Mouse (Mus musculus): ENCODE data around the gene Olfr1368.
"Not testable (repeated sequence)": the region's sequence is repeated elsewhere in the genome, so short reads cannot be mapped to it uniquely, and the experiment has no call there.

Gene Olfr1368

DNA sequence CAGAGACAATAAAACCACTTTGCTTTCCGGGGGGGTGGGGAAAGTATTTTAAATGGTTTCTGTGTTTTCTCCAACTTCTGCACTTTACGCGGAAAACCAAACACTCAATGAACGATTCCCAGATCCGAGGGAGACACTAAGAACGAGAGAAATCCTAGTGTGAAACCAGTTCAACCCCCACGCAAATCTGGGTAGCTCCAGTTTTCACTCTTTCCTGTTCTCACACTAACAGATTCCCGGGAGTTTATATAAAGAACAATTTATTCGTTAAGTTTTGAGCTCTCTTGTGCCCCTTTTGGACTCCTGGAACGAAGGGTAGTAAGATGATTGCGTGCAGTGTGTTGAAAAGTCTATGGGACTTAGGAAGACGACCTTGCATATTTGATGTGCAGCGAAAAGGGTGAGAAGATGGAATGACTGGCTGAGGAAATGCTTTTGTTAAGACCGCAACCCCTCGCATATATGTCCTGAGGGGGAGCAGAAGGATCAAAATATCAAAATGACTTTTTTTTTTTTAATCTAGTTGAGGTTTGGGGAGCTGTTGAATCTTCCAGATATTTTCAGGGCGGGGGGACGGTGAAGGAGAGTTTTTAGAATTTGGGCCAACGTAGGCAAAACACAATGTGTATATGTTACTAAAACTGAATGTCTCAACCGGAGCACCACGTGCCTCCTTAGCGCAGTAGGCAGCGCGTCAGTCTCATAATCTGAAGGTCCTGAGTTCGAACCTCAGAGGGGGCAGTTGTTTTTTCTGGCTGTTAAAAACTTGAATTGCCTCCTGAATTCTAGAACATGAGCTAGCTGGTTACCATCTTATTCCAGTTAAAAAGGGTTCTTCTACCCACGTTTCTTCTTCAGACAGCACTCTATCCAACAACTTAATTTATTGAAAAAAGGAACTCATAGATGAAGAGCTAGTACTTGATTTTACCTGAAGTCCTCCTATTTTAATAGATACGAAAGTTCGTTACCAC, 21.6 kb upstream of the Olfr1368 start:
- peak; percentile 81 to 87 for DNase-seq

- DNase-seq: no peak
These were observed 16.9 kb upstream of the Olfr1368 start for GRCm38 (mm10) chr13:21162591-21162990.

DNA sequence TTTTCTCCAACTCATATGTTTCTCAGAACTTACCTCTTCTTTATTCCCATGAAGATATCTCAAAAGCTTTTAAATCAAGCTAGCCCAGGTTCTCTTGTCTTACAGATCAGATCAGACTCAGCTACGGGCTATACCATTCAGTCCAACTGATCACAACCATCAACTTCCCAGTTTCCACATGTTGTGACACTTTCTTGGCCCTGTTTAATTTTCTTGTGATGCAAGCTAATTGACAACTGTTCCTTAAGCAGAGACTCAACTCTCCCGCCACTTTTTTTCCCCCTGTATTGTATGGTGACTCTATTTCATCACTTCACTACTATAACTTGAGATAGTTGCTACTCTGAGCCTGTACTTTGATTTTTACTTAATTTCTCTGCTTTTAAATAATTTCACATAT, 15.9 kb upstream of the Olfr1368 start:
- no peak for DNase-seq

- peak; percentile 94 to 95 for DNase-seq
These were observed 15.3 kb upstream of the Olfr1368 start for GRCm38 (mm10) chr13:21160657-21161590.

DNA sequence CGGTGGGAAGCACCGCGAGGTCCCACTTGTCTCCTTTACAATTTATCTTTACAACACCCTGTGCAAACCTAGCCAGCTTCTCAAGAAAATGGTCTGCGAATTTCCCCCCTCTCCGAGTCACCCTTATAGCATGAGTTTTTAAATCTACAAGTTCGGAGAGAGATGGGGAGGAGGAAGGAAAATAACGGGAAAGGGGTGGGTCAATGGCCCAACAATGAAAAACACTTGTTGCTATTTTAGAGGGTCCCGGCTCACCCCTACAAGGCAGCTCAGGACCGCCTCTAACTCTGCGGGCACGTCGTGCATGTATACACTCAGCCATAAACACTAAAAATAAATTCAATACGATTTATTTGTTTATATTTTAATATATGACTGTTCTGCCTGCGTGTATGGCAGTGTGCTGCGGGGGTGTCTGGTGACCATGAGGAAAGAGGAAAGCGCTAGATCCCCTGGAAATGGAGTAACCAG, 14.4 kb upstream of the Olfr1368 start:
- peak in 1 of 2 experiments; percentile 19 for DNase-seq

- peak; percentile 34 to 41 for DNase-seq
These were observed 13.8 kb upstream of the Olfr1368 start for GRCm38 (mm10) chr13:21159475-21159819.

GRCm38 (mm10) chr13:21158785-21159474, 13.3 kb upstream of the Olfr1368 start:
- peak; percentile 90 to 95 for DNase-seq

GRCm38 (mm10) chr13:21158071-21158470, 12.4 kb upstream of the Olfr1368 start:
- no peak for DNase-seq

DNA sequence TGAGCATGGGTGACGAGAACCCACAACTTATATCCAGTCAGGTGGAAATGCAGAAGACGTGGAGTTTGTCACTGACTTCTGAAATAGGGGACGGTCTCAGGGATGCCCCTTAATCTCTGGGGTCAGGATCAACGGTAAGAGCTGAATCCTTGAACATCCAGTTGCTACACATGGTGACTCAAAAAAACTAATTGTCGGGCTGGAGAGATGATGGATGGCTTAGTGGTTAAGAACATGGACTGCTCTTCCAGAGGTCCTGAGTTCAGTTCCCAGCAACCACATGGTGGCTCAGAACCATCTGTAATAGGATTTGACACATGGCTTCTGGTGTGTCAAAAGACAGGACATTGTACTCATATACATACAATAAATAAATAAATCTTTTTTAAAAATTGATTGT, 10.2 kb upstream of the Olfr1368 start:
- no peak for DNase-seq

DNA sequence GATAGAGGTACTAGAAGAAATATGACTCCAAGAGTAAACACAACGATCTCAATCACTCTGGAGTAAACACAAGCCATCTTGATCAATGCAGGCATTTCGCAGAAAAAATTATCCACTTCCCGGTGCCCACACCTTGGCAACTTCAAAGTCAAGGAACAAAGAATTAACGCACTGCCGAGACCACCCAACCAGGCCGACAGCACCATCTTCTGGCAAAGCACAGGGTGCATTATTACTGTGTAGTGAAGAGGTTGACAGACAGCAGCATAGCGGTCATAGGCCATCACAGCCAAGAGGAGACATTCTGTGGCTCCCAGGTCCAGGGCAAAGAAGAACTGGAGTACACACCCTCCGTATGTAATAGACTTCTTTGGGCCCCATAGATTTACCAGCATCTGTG, 3.2 kb downstream of the Olfr1368 start:
- DNase-seq: peak in 1 of 2 experiments; percentile 19

- not testable (repeated sequence) for DNase-seq
These were observed 16.3 kb downstream of the Olfr1368 start, which contains the start of gene Olfr263 for GRCm38 (mm10) chr13:21129339-21129738. TSS of gene Olfr263 (plus strand) at chr13:21129639.

DNA sequence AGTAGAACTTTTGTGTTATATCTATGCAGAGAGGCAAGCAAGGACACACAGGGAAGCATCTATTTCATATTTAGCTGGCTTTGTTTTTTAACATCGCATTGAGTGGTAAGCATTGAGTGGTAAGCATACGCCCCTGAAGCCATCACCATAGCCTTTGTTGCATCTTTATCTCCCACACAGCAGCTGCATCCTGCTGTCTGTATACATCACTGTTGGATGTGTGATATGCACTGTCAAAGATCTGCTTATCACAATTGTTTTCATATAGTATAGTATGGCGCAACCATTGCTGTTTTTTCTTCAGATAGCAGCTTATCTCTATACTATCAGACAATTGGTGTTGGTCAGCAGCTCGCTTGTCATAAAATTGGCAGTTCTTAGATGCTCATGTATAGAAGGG, 31.5 kb downstream of the Olfr1368 start:
- no peak for DNase-seq

- not testable (repeated sequence) for DNase-seq
These were observed 34.5 kb downstream of the Olfr1368 start, which contains the start of gene Olfr1369-ps1 for GRCm38 (mm10) chr13:21111183-21111582. TSS of gene Olfr1369-ps1 (plus strand) at chr13:21111483.

GRCm38 (mm10) chr13:21110441-21110840, 35.2 kb downstream of the Olfr1368 start:
- peak in 1 of 2 experiments; percentile 27 for DNase-seq

DNA sequence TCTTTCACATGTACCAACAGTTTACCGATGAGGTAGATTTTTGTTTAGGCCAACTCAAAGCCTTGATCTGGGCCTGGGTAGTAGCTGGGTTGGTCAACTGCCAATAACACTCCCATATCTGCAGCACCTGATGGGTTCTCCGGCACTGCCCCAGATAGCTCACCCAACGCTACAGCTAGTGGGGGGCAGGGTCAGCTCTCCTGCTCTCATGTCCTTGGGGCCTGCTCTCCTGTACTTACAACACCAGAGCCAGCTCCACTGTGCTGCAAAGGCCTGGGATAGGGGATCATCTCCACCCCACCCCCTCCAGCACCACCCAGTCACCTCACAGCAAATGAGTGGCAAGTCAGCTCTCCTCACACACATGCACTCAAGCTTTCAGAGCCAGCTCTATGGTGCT, 35.9 kb downstream of the Olfr1368 start:
- DNase-seq: no peak

Data from cerebellum, postnatal 25 days (tissue).